8 mouse cellular contexts compared by ENCODE assay signal in the genomic region with DNA sequence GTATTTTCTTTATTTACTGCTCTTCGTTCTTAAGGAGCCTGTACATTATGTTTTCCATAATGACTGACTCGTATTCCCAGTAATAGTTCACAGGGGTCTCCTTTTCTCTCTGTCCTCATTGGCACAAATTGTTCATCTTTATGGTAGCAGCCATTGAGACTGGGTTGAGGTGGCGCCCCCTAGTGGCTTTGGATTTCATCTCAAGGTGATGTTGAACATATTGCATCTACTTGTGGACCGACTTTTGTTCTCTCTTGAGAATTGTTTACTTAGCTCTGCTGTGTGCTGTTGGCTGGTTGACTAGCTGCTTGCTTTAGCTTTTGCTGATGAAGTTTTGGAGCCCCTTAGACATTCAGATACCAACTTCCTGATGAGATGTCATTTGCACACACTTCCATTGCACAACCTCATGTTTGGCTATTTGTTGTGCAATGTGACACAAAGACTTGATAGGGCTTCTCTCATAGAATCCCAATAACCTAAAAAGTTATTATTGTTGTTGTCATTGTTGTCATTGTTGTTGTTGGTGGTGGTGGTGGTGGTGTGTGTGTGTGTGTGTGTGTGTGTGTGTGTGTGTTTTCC. TPM values are rescaled to one million over a fixed set of nuclear protein-coding genes. Genes with fewer than 3 reads are reported as not detected.
DNase-seq lines count a peak whose midpoint lies in the region; ATAC-seq and TF ChIP-seq lines count a peak whose summit lies in the region.
"Had no signal": no experiment of that assay in that cellular context is flagged by ENCODE, and none has a peak within 500 bp of the region (broad histone marks: within the 10 kb centered on the region; RNA-seq: fewer than 3 reads in every experiment).

No protein-coding gene starts in this region.

- TF ChIP-seq RAD21 in CH12.LX (IDR thresholded peaks at IDR 0.05; ENCODE audit: low read depth, low read length) = peak; percentile 53

- peak; percentile 63 for DNase-seq in kidney, adult 9 months
- peak; percentile 70 for DNase-seq in CH12.LX (ENCODE audit: extremely low read depth)
- DNase-seq in T-cell, adult 2 months (ENCODE audit: low spot score) = peak; percentile 66
- peak; percentile 70 to 72 for DNase-seq in kidney, postnatal 4 days
- DNase-seq in spleen, postnatal 14 days (ENCODE audit: low spot score in 2 of 2) = peak; percentile 27 to 61
- no peak for DNase-seq in urinary bladder, adult 2 months (ENCODE audit: low spot score)

- dilution Hi-C loops in CH12.LX (cut with MboI; ENCODE audit: extremely low pct_ligation_motif_present, extremely low pct_unique_long_range_greater_than_20kb, low sequenced_read_pairs) = no loop called here

- peak; percentile 87 to 91 for TF ChIP-seq CTCF in CH12.LX (conservative IDR thresholded peaks at IDR 0.05 in 1 of 2, IDR thresholded peaks at IDR 0.05 in 1 of 2; ENCODE audit: low read depth in 2 of 2, low read length in 2 of 2)

- no peaks in the 10 kb centered on the region for H3K79me2 ChIP-seq in CH12.LX (replicated peaks; ENCODE audit: control insufficient read depth, extremely low read depth, insufficient read depth, poor library complexity, severe bottlenecking)

- TF ChIP-seq EP300 in CH12.LX (IDR thresholded peaks at IDR 0.05; ENCODE audit: low read length) = no peak

- WGBS in kidney, embryonic 15.5 days = 67% methylated on average over 4 of the region's 4 CpGs

- no peak overlapping the region for H3K27ac ChIP-seq in kidney, embryonic 15.5 days
- no peak overlapping the region for H3K27ac ChIP-seq in CH12.LX (ENCODE audit: insufficient read depth, low read depth)

- no peak overlapping the region for H3K9ac ChIP-seq in kidney, embryonic 15.5 days
- H3K9ac ChIP-seq in CH12.LX (ENCODE audit: insufficient read depth, low read depth) = no peak overlapping the region

- no peaks in the 10 kb centered on the region for H3K9me3 ChIP-seq in kidney, embryonic 15.5 days (replicated peaks)
- H3K9me3 ChIP-seq in CH12.LX (replicated peaks; ENCODE audit: low read length) = no peaks in the 10 kb centered on the region

- no peaks in the 10 kb centered on the region for H3K36me3 ChIP-seq in kidney, embryonic 15.5 days
- H3K36me3 ChIP-seq in CH12.LX (replicated peaks in 1 of 2; ENCODE audit: control insufficient read depth in 1 of 2, insufficient read depth in 1 of 2, low read length in 1 of 2) = no peaks in the 10 kb centered on the region

- H3K27me3 ChIP-seq in kidney, embryonic 15.5 days = no peaks in the 10 kb centered on the region
- H3K27me3 ChIP-seq in CH12.LX (replicated peaks) = no peaks in the 10 kb centered on the region

- no peak overlapping the region for H3K4me2 ChIP-seq in kidney, embryonic 15.5 days
- H3K4me2 ChIP-seq in CH12.LX (ENCODE audit: insufficient read depth, low read depth, poor library complexity, severe bottlenecking) = no peak overlapping the region

- no peak for TF ChIP-seq POLR2A in CH12.LX (IDR thresholded peaks at IDR 0.05; ENCODE audit: low read depth, low read length)

- ATAC-seq in kidney, embryonic 15.5 days (replicated peaks; ENCODE audit: low FRiP score) = no peak

- in situ Hi-C loops in CH12.LX (cut with MboI; ENCODE audit: low pct_ligation_motif_present, low pct_unique_long_range_greater_than_20kb, low sequenced_read_pairs) = no loop called here

- H3K4me1 ChIP-seq in kidney, embryonic 15.5 days = no peaks in the 10 kb centered on the region
- no peaks in the 10 kb centered on the region for H3K4me1 ChIP-seq in CH12.LX (ENCODE audit: control insufficient read depth in 1 of 2, insufficient read depth in 2 of 2)

- no peak overlapping the region for H3K4me3 ChIP-seq in kidney, embryonic 15.5 days (replicated peaks)
- no peak overlapping the region for H3K4me3 ChIP-seq in CH12.LX (replicated peaks in 1 of 3; ENCODE audit: low read depth in 2 of 3, low read length in 2 of 3, poor library complexity in 1 of 3)

TF ChIP-seq in CH12.LX, 34 proteins besides CTCF, POLR2A, EP300 and RAD21:
- TF ChIP-seq MAFK (IDR thresholded peaks at IDR 0.05; ENCODE audit: insufficient replicate concordance, low read length) (no peak), SMC3 (IDR thresholded peaks at IDR 0.05; ENCODE audit: low read depth, low read length) (peak; percentile 78), MEF2A (IDR thresholded peaks at IDR 0.05; ENCODE audit: borderline replicate concordance, low read depth, low read length) (no peak), ZKSCAN1 (IDR thresholded peaks at IDR 0.05; ENCODE audit: borderline replicate concordance, low read depth, low read length) (no peak), IRF4 (IDR thresholded peaks at IDR 0.05; ENCODE audit: low read depth, low read length) (no peak), BHLHE40 (IDR thresholded peaks at IDR 0.05; ENCODE audit: low read depth, low read length) (no peak), CHD2 (IDR thresholded peaks at IDR 0.05; ENCODE audit: low read length) (no peak), JUND (conservative IDR thresholded peaks at IDR 0.05; ENCODE audit: low read depth, low read length) (no peak)

RNA-seq across cellular contexts. Expression of a gene that starts 14.0 kb away (rescaled TPM):
- 13.2 and 13.9 TPM in 2 replicates for polyA plus RNA-seq in kidney, embryonic 15.5 days (2015; fragmentation: Nextera tagmentation; extraction: Ambion mirVana)
- total RNA-seq in CH12.LX (2012; rRNA removed) (6.5 and 7.6 TPM in 2 replicates), CH12.LX (2014; rRNA removed) (4.9 and 6.7 TPM in 2 replicates)
- 17.2 and 18.3 TPM in 2 replicates for polyA plus RNA-seq in CH12.LX (2012; ENCODE audit: insufficient read length, low read depth)
- 31.5 and 34.5 TPM in 2 replicates for polyA plus RNA-seq in urinary bladder, adult 2 months (2012; rRNA removed)

RNA-seq across cellular contexts. Expression of a gene that starts 36.1 kb away (rescaled TPM):
- polyA plus RNA-seq in kidney, embryonic 15.5 days (2015; fragmentation: Nextera tagmentation; extraction: Ambion mirVana) = 148 and 154 TPM in 2 replicates
- 199 and 248 TPM in 2 replicates for total RNA-seq in CH12.LX (2012; rRNA removed)
- 239 and 244 TPM in 2 replicates for total RNA-seq in CH12.LX (2014; rRNA removed)
- 344 and 405 TPM in 2 replicates for polyA plus RNA-seq in CH12.LX (2012; ENCODE audit: insufficient read length, low read depth)
- polyA plus RNA-seq in urinary bladder, adult 2 months (2012; rRNA removed) = 88.0 and 120 TPM in 2 replicates

RNA-seq across cellular contexts. Expression of a gene that starts 58.2 kb away (rescaled TPM):
- polyA plus RNA-seq in kidney, embryonic 15.5 days (2015; fragmentation: Nextera tagmentation; extraction: Ambion mirVana) = not detected in 2 replicates
- total RNA-seq in CH12.LX (2012; rRNA removed) (not detected in 2 replicates), CH12.LX (2014; rRNA removed) (not detected in 2 replicates)
- polyA plus RNA-seq in CH12.LX (2012; ENCODE audit: insufficient read length, low read depth) = not detected in 2 replicates
- not detected in 2 replicates for polyA plus RNA-seq in urinary bladder, adult 2 months (2012; rRNA removed)
- polyA plus RNA-seq: limb, embryonic 14.5 days had no signal
